In genomic region chr17:85687421-85688235, GRCm38 (mm10) we compare ENCODE assay signal across 8 mouse cellular contexts. TPM values are rescaled to one million over a fixed set of nuclear protein-coding genes. Genes with fewer than 3 reads are reported as not detected.
DNase-seq lines count a peak whose midpoint lies in the region; ATAC-seq and TF ChIP-seq lines count a peak whose summit lies in the region.

No protein-coding gene starts in this region.

- 0 out of 2 replicates have a peak, but pooled peaks have one; percentile 19 for ATAC-seq in granulocyte monocyte progenitor cell, adult 5-6 weeks (replicated peaks; ENCODE audit: poor library complexity, severe bottlenecking)
- peak; percentile 5; the same call in 1 of the 2 replicates for ATAC-seq in limb, embryonic 13.5 days (ENCODE audit: low FRiP score, low read depth)

- peak overlapping the region; percentile 86 for H3K9ac ChIP-seq in limb, embryonic 13.5 days

- WGBS in limb, embryonic 13.5 days = under 1% methylated on average over 106 of the region's 109 CpGs
- 3% methylated on average over 109 of the region's 109 CpGs for WGBS in small intestine, adult 2 months

- no peak for TF ChIP-seq POLR2A in small intestine, adult 2 months (IDR thresholded peaks at IDR 0.05; ENCODE audit: low read depth, low read length)

- peak; percentile 44 for DNase-seq in gastrocnemius, postnatal 10 days
- DNase-seq in gastrocnemius, postnatal 25 days = no peak
- DNase-seq in adrenal gland, adult 8-10 months = peak; percentile 18
- DNase-seq in T-cell, adult 2 months (ENCODE audit: low spot score) = no peak
- no peak for DNase-seq in c-Kit-positive CD71-positive TER-119-positive erythroid progenitor cells, embryonic 14.5 days (ENCODE audit: low spot score)

- no peaks in the 10 kb centered on the region for H3K9me3 ChIP-seq in limb, embryonic 13.5 days

- H3K4me2 ChIP-seq in limb, embryonic 13.5 days (replicated peaks) = peak overlapping the region; percentile 82

- H3K4me3 ChIP-seq in limb, embryonic 13.5 days = peak overlapping the region; percentile 65
- peak overlapping the region; percentile 47 for H3K4me3 ChIP-seq in small intestine, adult 2 months (ENCODE audit: low read depth, low read length)

- peaks cover 90% of the 10 kb centered on the region for H3K27me3 ChIP-seq in limb, embryonic 13.5 days
- peaks cover 83% of the 10 kb centered on the region for H3K27me3 ChIP-seq in small intestine, adult 2 months (ENCODE audit: control insufficient read depth, insufficient read depth, low read length)

- H3K4me1 ChIP-seq in limb, embryonic 13.5 days = peaks cover 68% of the 10 kb centered on the region
- H3K4me1 ChIP-seq in small intestine, adult 2 months (ENCODE audit: control insufficient read depth, insufficient read depth, insufficient read length, low read length) = peaks cover 4% of the 10 kb centered on the region

- TF ChIP-seq CTCF in small intestine, adult 2 months (IDR thresholded peaks at IDR 0.05; ENCODE audit: extremely low read depth, insufficient read length, insufficient replicate concordance, low read depth, low read length) = no peak

- peak overlapping the region; percentile 84 for H3K27ac ChIP-seq in limb, embryonic 13.5 days
- H3K27ac ChIP-seq in small intestine, adult 2 months (ENCODE audit: insufficient read depth, low read depth, low read length) = no peak overlapping the region

- H3K36me3 ChIP-seq in limb, embryonic 13.5 days = no peaks in the 10 kb centered on the region
- no peaks in the 10 kb centered on the region for H3K36me3 ChIP-seq in small intestine, adult 2 months (ENCODE audit: control insufficient read depth, insufficient read depth, low read length)

RNA-seq across cellular contexts. Expression of gene Six2, which starts 0.4 kb away (rescaled TPM):
- total RNA-seq in gastrocnemius, postnatal 10 days (2021) = 10 to 100 TPM; 13.0 to 13.7 TPM
- 10 to 100 TPM in 1 of 2 experiments, 1 to 10 TPM in 1; 3.1 to 13.8 TPM for total RNA-seq in gastrocnemius, postnatal 25 days (2021)
- total RNA-seq in adrenal gland, adult 8-10 months (2022) = under 1 TPM in 1 of 4 experiments, not detected in 3; 0.17 TPM
- total RNA-seq in granulocyte monocyte progenitor cell, adult 5-6 weeks (2014; fragmentation: Nextera tagmentation) = not detected in 2 replicates
- not detected in 2 replicates for total RNA-seq in granulocyte monocyte progenitor cell, adult 5-6 weeks (2017)
- 8.7 and 9.7 TPM in 2 replicates for polyA plus RNA-seq in limb, embryonic 13.5 days (2015; fragmentation: Nextera tagmentation; extraction: Ambion mirVana)
- 3.7 TPM in 1 of 2 replicates, not detected in the other for polyA plus RNA-seq in small intestine, adult 2 months (2012; rRNA removed)

Comparison
In these comparisons a context has a peak if more than half of its experiments do, and no peak if none do; other contexts are left out.
1. DNase-seq: peak in gastrocnemius, postnatal 10 days (single experiment) and adrenal gland, adult 8-10 months (single experiment); none in gastrocnemius, postnatal 25 days (single experiment), T-cell, adult 2 months (single experiment) and c-Kit-positive CD71-positive TER-119-positive erythroid progenitor cells, embryonic 14.5 days (single experiment).